Mouse (Mus musculus): ENCODE results near the gene Capn9. TPM values are rescaled to one million over a fixed set of nuclear protein-coding genes. Genes with fewer than 3 reads are reported as not detected.
A peak's percentile ranks its signal among the peaks of the same experiment; 100 is the strongest.

The Capn9 gene
- total RNA-seq, 2 experiments from 2014 or later: not detected

DNA sequence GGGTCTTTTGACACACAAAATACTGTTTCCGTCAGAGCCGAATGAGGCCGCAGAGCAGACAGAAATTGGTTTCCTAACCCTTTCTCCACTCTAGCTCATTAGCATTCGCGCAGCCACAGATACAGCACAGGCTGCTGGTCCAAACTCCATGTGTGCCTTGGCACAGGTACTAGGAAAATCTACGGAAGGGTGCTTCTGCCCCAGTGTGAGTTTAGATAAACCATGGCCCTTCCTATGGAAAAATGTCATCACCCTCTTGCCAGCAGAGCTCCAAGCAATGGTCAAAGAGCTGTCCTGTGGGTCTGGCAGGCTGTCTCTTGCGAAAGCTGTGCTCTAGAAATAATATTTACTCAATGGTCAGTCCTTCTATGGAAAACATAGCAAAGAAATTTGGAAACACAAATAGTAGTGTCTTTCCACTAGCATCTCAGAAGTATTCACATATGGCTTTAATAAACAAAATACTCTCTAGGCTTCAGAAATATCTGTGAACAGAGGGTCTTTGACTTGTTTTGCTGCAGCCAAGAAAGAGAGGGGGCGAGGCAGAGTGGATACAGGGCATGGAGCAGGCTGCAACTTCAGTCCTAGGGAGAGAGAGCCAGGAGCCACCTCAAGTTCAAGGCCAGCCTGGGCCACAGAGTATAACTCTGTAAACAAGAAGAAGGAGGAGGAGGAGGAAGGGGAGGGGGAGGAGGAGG, 4.0 kb upstream of the Capn9 start:
- no peak for ATAC-seq (replicated peaks; ENCODE audit: poor library complexity)

DNA sequence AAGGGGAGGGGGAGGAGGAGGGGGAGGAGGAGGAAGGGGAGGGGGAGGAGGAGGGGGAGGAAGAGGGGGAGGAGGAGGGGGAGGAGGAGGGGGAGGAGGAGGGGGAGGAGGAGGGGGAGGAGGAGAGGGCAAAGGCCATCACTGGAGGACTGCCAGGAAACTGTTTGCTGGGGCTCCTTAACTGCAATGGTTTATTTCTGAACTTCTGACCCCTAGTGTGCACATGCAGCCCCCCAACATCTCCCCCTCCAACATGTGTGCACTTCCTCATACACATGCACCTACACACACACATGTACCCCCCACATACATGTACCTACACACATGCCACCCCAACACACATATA, 3.5 kb upstream of the Capn9 start:
- ATAC-seq (replicated peaks; ENCODE audit: poor library complexity): no peak

DNA sequence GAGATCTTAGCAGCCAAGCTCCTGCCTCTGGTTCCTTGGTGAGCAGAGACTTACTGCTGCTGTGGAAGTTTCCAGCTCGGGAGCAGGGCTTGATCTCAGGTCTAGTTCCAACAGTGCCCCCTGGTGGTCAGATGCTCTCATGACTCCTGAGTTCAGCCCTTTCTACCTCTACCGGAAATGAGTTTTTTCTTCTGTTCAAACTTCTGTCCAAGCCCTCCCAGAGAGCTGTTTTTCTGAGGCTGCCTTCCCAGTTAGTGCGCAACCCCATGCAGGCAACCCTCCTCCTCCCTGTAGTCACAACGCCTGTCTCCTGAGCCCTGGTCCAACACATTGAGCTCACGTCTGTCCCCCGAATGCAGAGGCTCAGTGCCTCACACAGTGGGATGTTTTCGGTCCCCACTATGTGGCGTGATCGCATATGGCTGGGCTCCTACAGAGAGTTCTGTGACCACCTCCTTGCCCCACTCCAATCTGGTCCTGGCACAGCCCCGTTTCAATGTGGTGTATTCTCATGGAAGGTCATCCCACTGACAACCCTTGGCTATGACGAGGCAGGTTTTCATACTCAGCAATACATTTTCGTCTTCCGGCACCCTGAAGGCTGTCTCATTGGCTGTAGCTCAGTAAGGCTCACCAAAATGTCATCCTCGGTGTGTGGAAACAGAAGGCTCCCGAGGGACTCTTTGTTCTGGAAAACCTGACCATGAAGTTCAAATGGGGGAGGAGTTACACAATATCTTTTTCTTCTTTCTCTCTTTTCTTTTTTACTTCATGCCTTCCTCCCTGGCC, 2.2 kb upstream of the Capn9 start:
- peak; percentile 94 for ATAC-seq (replicated peaks; ENCODE audit: poor library complexity)

DNA sequence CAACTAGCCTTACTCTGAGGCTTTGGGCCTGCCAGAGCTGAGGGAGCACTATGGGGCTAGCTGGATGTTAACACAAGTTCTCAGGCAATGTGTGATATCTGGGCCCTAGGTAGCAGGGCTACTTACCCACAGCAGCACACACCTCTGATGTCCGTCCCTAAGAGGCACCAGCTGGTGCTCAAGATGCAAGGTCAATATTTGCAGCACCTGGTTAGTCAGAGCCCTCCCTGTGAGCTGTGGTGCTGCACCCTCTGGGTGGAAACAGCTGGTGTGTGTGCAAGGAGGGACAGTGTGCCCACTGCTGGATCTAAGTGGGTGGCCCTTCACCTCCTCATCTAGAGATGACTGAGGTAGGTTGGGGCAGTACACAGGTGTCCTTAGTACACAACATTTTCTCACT, 840 bp downstream of the Capn9 start:
- no peak for ATAC-seq (replicated peaks; ENCODE audit: poor library complexity)

- peak; percentile 50 for ATAC-seq (replicated peaks; ENCODE audit: poor library complexity)
Measured at GRCm38 (mm10) chr8:124585718-124586425, 10.0 kb downstream of the Capn9 start.

- ATAC-seq (replicated peaks; ENCODE audit: poor library complexity): no peak
Measured at GRCm38 (mm10) chr8:124586556-124586955, 10.6 kb downstream of the Capn9 start.

GRCm38 (mm10) chr8:124589393-124589792, 13.5 kb downstream of the Capn9 start:
- no peak for ATAC-seq (replicated peaks; ENCODE audit: poor library complexity)

DNA sequence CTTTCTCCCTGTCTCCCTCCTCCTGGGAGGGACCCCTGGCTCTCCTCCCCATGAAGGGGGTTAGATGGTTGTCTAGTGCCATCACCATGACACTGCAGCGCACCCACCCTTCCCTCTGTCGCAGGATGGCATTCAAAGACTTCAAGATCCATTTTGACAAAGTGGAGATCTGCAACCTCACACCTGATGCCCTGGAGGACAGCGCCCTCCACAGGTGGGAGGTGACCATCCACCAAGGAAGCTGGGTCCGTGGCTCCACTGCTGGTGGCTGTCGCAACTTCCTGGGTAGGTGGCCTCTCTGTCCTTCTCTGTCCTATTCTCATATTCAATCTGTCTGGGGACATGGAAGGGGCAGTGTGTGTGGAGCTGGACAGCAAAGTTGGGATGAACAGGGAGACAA, 28.2 kb downstream of the Capn9 start:
- no peak for ATAC-seq (replicated peaks; ENCODE audit: poor library complexity)

DNA sequence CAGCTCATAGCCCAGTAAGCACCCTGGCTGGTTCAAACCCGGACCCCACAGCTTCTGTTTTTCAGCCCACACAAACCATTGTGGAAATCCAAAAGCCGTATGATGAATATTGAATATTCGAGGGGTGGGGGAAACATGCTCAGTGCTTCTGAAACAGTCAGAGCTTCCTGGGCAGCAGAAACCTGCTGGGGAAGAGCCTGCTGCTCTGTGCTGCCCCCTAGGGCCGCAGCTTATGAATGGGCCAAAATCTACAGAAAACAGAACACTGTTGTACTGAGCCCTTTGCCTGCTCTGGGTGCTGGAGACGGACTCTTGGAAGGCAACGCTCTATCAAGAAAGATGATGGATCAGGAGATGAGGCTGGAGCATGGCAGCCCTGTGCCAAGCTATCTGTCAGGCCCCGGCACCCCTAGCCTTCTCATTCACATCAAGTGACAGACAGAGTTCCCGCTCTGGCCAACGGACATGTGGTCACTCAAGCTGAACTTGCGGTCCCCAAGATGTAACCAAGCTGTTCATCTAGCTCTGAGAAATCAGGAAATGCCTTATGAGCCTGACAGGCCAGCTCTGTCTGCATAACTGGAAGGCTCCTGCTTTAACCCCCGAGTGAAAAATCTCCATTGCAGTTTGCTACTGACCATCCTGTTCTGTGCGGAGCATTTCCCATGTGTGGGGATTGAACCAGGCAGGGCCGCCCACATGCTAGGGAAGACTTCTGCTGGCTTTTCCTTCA, 32.5 kb downstream of the Capn9 start:
- ATAC-seq (replicated peaks; ENCODE audit: poor library complexity): peak; percentile 76

DNA sequence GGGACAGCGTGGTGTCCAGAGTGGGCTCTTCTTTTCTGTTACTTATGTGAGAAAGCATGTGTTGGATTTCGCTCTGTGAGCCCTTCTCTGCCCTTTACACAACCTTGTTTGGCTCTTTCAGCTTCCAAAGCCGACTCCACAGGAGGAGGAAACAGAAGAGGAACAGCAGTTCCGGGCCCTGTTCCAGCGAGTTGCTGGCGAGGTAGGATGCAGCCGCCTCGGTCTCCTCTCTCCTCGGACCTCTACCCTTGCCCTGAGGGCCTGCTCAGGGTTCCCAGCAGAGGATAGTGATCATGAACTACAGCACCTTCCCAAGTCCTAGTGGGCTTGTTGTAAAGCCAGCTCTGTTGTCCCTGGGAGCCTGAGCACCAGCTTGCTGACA, 33.1 kb downstream of the Capn9 start:
- ATAC-seq (replicated peaks; ENCODE audit: poor library complexity): no peak

DNA sequence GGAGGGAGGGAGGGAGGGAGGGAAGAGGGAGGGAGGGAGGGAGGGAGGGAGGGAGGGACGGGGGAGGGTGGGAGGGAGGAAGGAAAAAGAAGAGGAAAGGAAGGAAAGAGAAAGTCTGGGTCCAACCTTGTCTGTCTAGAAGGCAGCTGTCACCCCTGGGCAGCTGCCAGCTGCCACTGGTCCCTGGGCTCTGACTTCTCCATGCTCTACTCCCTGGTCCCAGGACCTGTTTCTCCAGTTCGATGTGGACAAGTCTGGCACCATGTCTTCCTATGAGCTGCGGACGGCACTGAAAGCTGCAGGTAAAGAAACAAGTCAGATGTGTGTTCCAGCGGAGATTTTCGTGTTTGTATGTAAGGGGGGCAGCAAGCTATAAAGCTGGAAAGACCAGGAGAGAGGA, 38.4 kb downstream of the Capn9 start:
- no peak for ATAC-seq (replicated peaks; ENCODE audit: poor library complexity)

GRCm38 (mm10) chr8:124617266-124617869, 41.5 kb downstream of the Capn9 start:
- peak; percentile 87 for ATAC-seq (replicated peaks; ENCODE audit: poor library complexity)

- peak; percentile 41 for ATAC-seq (replicated peaks; ENCODE audit: poor library complexity)
Measured at GRCm38 (mm10) chr8:124618252-124618651, 42.3 kb downstream of the Capn9 start.

DNA sequence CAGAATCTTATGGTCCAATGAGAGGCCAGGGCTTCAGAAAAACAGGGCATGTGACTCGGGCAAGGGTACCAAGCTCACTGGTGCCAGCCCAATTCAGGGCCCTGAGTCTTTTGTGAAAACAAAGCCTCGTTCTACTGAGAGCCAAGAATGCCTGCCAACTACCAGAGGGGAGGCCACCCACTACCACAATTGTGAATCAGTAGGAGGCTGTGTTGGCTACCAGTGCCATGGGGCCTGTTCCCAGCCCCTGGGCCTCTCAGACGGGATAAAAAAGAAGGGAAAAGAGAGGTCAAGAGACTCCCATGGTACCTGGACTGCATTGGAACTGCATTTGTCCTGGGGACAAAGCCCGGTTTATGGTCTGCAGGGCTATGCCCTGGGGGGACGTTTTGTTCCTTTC, 45.3 kb downstream of the Capn9 start:
- ATAC-seq (replicated peaks; ENCODE audit: poor library complexity): no peak

- no peak for ATAC-seq (replicated peaks; ENCODE audit: poor library complexity)
Measured at GRCm38 (mm10) chr8:124626251-124626650, 50.3 kb downstream of the Capn9 start.

- no peak for ATAC-seq (replicated peaks; ENCODE audit: poor library complexity)
Measured at GRCm38 (mm10) chr8:124630489-124630888, 54.6 kb downstream of the Capn9 start.

GRCm38 (mm10) chr8:124630891-124631290, 55.0 kb downstream of the Capn9 start:
- ATAC-seq (replicated peaks; ENCODE audit: poor library complexity): no peak

- no peak for ATAC-seq (replicated peaks; ENCODE audit: poor library complexity)
Measured at GRCm38 (mm10) chr8:124631966-124632365, 56.1 kb downstream of the Capn9 start.

GRCm38 (mm10) chr8:124633001-124633703, 57.2 kb downstream of the Capn9 start:
- peak; percentile 46 for ATAC-seq (replicated peaks; ENCODE audit: poor library complexity)

All from megakaryocyte progenitor cell, adult 5-6 weeks (primary cell).